Mouse (Mus musculus): ENCODE data around the gene Osbpl11. TPM values are rescaled to one million over a fixed set of nuclear protein-coding genes. Genes with fewer than 3 reads are reported as not detected.
A peak's percentile ranks its signal among the peaks of the same experiment; 100 is the strongest.

Gene Osbpl11
- polyA plus RNA-seq, 1 experiment from 2014 or later: 14.5 TPM

GRCm38 (mm10) chr16:33258530-33258929 is 73.7 kb downstream of the Osbpl11 start:
- no peaks in the 10 kb centered on the region for H3K9me3 ChIP-seq (replicated peaks; ENCODE audit: control insufficient read depth, low read length)
- H3K4me1 ChIP-seq (ENCODE audit: control insufficient read depth, insufficient read depth, low read length): peaks cover 44% of the 10 kb centered on the region
- no peaks in the 10 kb centered on the region for H3K27me3 ChIP-seq (ENCODE audit: control insufficient read depth, insufficient read depth, low read length)
- H3K27ac ChIP-seq (ENCODE audit: low read length): peak overlapping the region; percentile 14; the same call in 1 of the 2 replicates
- H3K4me2 ChIP-seq (ENCODE audit: low read depth, low read length): no peak overlapping the region
- WGBS: 38% methylated on average over 2 of the region's 2 CpGs
- ATAC-seq (replicated peaks; ENCODE audit: extremely low read depth, insufficient read depth, low FRiP score): no peak; the same call in 1 of the 2 replicates
- H3K4me3 ChIP-seq (ENCODE audit: low read length): no peak overlapping the region
- H3K9ac ChIP-seq (ENCODE audit: low read length): no peak overlapping the region
- H3K36me3 ChIP-seq (ENCODE audit: control insufficient read depth, insufficient read depth): no peaks in the 10 kb centered on the region; the same call in 1 of the 2 replicates

- Histone ChIP-seq H3K4me1 (ENCODE audit: control insufficient read depth, insufficient read depth, low read length) (peaks cover 41% of the 10 kb centered on the region), H3K4me3 (ENCODE audit: low read length) (no peak overlapping the region), H3K27me3 (ENCODE audit: control insufficient read depth, insufficient read depth, low read length) (no peaks in the 10 kb centered on the region), H3K9ac (ENCODE audit: low read length) (no peak overlapping the region), H3K4me2 (ENCODE audit: low read depth, low read length) (no peak overlapping the region), H3K36me3 (ENCODE audit: control insufficient read depth, insufficient read depth) (peaks cover 7% of the 10 kb centered on the region), H3K9me3 (replicated peaks; ENCODE audit: control insufficient read depth, low read length) (no peaks in the 10 kb centered on the region), H3K27ac (ENCODE audit: low read length) (no peak overlapping the region)
- WGBS: 79% methylated on average over 3 of the region's 3 CpGs
- ATAC-seq (replicated peaks; ENCODE audit: extremely low read depth, insufficient read depth, low FRiP score): no peak
Measured at GRCm38 (mm10) chr16:33259824-33260223, 75.0 kb downstream of the Osbpl11 start.

DNA sequence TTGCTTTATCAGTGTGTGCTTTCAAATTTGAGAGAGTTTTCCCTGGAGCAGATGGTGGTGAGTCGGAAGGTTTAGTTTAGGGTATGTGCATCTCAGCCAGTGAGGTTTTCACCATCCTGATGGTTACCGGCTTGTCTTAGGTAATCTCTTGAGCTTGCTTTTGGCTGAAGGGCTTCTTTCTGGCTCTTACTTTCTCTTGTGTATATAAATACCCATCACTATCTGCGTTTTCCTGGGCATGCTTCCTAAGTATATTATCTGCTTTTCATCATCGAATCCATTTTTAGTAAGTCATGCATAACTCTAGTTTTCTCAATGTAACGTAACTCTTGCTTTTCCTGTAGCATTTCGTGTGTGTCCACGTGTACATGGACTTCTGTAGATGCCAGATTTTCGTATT is 76.0 kb downstream of the Osbpl11 start:
- H3K4me1 ChIP-seq (ENCODE audit: control insufficient read depth, insufficient read depth, low read length): peaks cover 32% of the 10 kb centered on the region
- 31% methylated on average over 8 of the region's 8 CpGs for WGBS
- H3K27ac ChIP-seq (ENCODE audit: low read length): peak overlapping the region; percentile 74
- H3K27me3 ChIP-seq (ENCODE audit: control insufficient read depth, insufficient read depth, low read length): no peaks in the 10 kb centered on the region
- peak overlapping the region; percentile 19 for H3K4me2 ChIP-seq (ENCODE audit: low read depth, low read length)
- no peak overlapping the region for H3K9ac ChIP-seq (ENCODE audit: low read length)
- no peak for ATAC-seq (replicated peaks; ENCODE audit: extremely low read depth, insufficient read depth, low FRiP score)
- H3K36me3 ChIP-seq (ENCODE audit: control insufficient read depth, insufficient read depth): peaks cover 16% of the 10 kb centered on the region
- no peak overlapping the region for H3K4me3 ChIP-seq (ENCODE audit: low read length)
- no peaks in the 10 kb centered on the region for H3K9me3 ChIP-seq (replicated peaks; ENCODE audit: control insufficient read depth, low read length)

DNA sequence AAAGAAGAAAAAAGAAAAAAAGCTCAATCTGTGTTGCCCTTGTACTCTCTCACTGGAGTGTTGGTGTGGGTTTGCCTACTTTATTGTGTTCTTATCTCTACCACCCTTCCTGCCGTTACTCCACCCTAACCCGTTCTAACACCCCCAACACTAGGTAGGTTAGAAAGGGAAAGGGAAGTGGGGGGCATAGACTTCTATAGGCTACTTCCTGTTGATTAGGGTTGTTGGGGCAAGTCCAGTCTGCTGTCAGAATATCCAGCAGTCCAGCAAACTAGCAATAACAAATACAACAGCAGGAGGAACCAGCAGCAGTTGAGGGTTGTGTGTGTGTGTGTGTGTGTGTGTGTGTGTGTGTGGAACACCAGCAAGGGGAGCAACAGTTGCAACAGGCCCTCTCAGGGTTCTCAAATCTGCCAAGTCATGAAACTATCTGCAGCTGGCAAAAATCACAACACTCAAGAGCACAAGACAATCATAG is 76.8 kb downstream of the Osbpl11 start:
- H3K9me3 ChIP-seq (replicated peaks; ENCODE audit: control insufficient read depth, low read length): no peaks in the 10 kb centered on the region
- H3K36me3 ChIP-seq (ENCODE audit: control insufficient read depth, insufficient read depth): peaks cover 23% of the 10 kb centered on the region
- no peaks in the 10 kb centered on the region for H3K27me3 ChIP-seq (ENCODE audit: control insufficient read depth, insufficient read depth, low read length)
- no peak overlapping the region for H3K4me3 ChIP-seq (ENCODE audit: low read length)
- WGBS: 22% methylated on average over 2 of the region's 2 CpGs
- ATAC-seq (replicated peaks; ENCODE audit: extremely low read depth, insufficient read depth, low FRiP score): peak; percentile 35; the same call in 1 of the 2 replicates
- H3K4me2 ChIP-seq (ENCODE audit: low read depth, low read length): peak overlapping the region; percentile 26; the same call in 1 of the 2 replicates
- peaks cover 29% of the 10 kb centered on the region for H3K4me1 ChIP-seq (ENCODE audit: control insufficient read depth, insufficient read depth, low read length)
- no peak overlapping the region for H3K9ac ChIP-seq (ENCODE audit: low read length)
- H3K27ac ChIP-seq (ENCODE audit: low read length): peak overlapping the region; percentile 74

DNA sequence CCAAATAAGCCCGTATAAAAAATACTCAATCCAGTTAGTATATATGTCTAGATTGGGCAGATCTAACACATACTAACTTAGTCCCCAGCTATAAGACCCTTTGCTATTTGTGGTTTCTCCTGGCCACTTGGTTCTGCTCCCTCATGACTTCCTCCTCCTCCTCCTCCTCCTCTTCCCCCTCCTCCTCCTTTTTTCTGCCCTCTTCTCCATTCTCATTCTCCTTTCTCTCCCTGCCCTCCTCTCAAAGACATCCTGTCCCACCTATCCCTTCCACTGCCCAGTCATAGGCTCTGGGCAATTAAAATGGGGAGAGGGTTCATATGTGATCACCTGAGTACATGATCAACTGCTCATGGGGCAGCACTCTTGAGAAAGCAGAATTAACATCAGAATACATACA is 77.2 kb downstream of the Osbpl11 start:
- Histone ChIP-seq H3K4me1 (ENCODE audit: control insufficient read depth, insufficient read depth, low read length) (peaks cover 29% of the 10 kb centered on the region), H3K9me3 (replicated peaks; ENCODE audit: control insufficient read depth, low read length) (no peaks in the 10 kb centered on the region), H3K27ac (ENCODE audit: low read length) (peak overlapping the region; percentile 74), H3K9ac (ENCODE audit: low read length) (no peak overlapping the region), H3K36me3 (ENCODE audit: control insufficient read depth, insufficient read depth) (peaks cover 28% of the 10 kb centered on the region), H3K27me3 (ENCODE audit: control insufficient read depth, insufficient read depth, low read length) (no peaks in the 10 kb centered on the region), H3K4me2 (ENCODE audit: low read depth, low read length) (peak overlapping the region; percentile 26; the same call in 1 of the 2 replicates), H3K4me3 (ENCODE audit: low read length) (no peak overlapping the region)
- WGBS: 24% methylated on average over 1 of the region's 1 CpGs
- ATAC-seq (replicated peaks; ENCODE audit: extremely low read depth, insufficient read depth, low FRiP score): no peak

GRCm38 (mm10) chr16:33267616-33268253 is 82.9 kb downstream of the Osbpl11 start:
- H3K36me3 ChIP-seq (ENCODE audit: control insufficient read depth, insufficient read depth): peaks cover 48% of the 10 kb centered on the region
- ATAC-seq (replicated peaks; ENCODE audit: extremely low read depth, insufficient read depth, low FRiP score): no peak

DNA sequence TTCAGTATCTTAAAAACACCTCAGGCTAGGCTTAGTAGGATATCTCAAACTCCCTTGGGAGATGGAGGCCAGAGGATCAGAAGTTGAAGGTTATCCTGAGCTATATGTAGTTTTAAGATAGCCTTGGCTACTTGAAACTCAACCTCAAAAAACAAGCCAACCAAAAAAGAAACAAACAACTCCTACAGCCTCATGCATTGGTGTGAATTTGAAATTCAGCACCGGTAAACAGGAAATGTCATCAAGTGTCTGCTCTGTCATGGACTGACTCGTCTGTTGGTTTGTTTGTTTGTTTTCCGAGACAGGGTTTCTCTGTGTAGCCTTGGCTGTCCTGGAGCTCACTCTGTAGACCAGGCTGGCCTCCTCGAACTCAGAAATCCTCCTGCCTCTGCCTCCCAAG is 87.0 kb downstream of the Osbpl11 start:
- 95% methylated on average over 4 of the region's 4 CpGs for WGBS

More at GRCm38 (mm10) chr16:33267616-33268253, 82.9 kb downstream of the Osbpl11 start:
- Histone ChIP-seq H3K9me3 (replicated peaks; ENCODE audit: control insufficient read depth, low read length) (no peaks in the 10 kb centered on the region), H3K4me2 (ENCODE audit: low read depth, low read length) (no peak overlapping the region), H3K4me3 (ENCODE audit: low read length) (no peak overlapping the region), H3K27ac (ENCODE audit: low read length) (no peak overlapping the region), H3K9ac (ENCODE audit: low read length) (no peak overlapping the region), H3K4me1 (ENCODE audit: control insufficient read depth, insufficient read depth, low read length) (no peaks in the 10 kb centered on the region), H3K27me3 (ENCODE audit: control insufficient read depth, insufficient read depth, low read length) (no peaks in the 10 kb centered on the region)
- WGBS: 85% methylated on average over 9 of the region's 9 CpGs

DNA sequence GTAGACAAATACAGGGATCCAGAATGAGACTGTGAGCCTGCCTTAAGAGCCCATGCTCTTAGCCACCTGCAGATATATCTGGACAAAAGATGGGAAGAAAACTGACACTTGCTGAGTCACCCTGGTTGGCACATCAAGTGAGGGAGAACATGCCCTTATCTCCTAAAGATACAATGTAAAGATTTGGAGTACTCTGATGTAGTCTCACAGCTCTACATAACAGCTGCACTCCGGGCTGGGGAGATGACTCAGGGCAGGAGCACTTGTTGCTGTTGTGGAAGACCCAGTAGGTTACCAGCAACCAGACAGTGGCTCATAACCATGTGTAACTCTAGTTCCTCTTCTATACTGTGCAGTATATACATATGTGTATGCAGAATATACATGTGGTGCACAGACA is 98.2 kb downstream of the Osbpl11 start:
- 55% methylated on average over 1 of the region's 1 CpGs for WGBS
- Histone ChIP-seq H3K27me3 (ENCODE audit: control insufficient read depth, insufficient read depth, low read length) (no peaks in the 10 kb centered on the region), H3K27ac (ENCODE audit: low read length) (no peak overlapping the region), H3K4me3 (ENCODE audit: low read length) (no peak overlapping the region), H3K9me3 (replicated peaks; ENCODE audit: control insufficient read depth, low read length) (no peaks in the 10 kb centered on the region), H3K36me3 (ENCODE audit: control insufficient read depth, insufficient read depth) (peaks cover 25% of the 10 kb centered on the region), H3K9ac (ENCODE audit: low read length) (no peak overlapping the region), H3K4me2 (ENCODE audit: low read depth, low read length) (no peak overlapping the region), H3K4me1 (ENCODE audit: control insufficient read depth, insufficient read depth, low read length) (no peaks in the 10 kb centered on the region)
- no peak for ATAC-seq (replicated peaks; ENCODE audit: extremely low read depth, insufficient read depth, low FRiP score)

More for the DNA sequence above, 87.0 kb downstream of the Osbpl11 start:
- H3K27ac ChIP-seq (ENCODE audit: low read length): no peak overlapping the region
- H3K9me3 ChIP-seq (replicated peaks; ENCODE audit: control insufficient read depth, low read length): no peaks in the 10 kb centered on the region
- no peak overlapping the region for H3K4me2 ChIP-seq (ENCODE audit: low read depth, low read length)
- no peaks in the 10 kb centered on the region for H3K4me1 ChIP-seq (ENCODE audit: control insufficient read depth, insufficient read depth, low read length)
- H3K36me3 ChIP-seq (ENCODE audit: control insufficient read depth, insufficient read depth): peaks cover 34% of the 10 kb centered on the region
- H3K9ac ChIP-seq (ENCODE audit: low read length): no peak overlapping the region
- no peak overlapping the region for H3K4me3 ChIP-seq (ENCODE audit: low read length)
- ATAC-seq (replicated peaks; ENCODE audit: extremely low read depth, insufficient read depth, low FRiP score): no peak
- H3K27me3 ChIP-seq (ENCODE audit: control insufficient read depth, insufficient read depth, low read length): no peaks in the 10 kb centered on the region

DNA sequence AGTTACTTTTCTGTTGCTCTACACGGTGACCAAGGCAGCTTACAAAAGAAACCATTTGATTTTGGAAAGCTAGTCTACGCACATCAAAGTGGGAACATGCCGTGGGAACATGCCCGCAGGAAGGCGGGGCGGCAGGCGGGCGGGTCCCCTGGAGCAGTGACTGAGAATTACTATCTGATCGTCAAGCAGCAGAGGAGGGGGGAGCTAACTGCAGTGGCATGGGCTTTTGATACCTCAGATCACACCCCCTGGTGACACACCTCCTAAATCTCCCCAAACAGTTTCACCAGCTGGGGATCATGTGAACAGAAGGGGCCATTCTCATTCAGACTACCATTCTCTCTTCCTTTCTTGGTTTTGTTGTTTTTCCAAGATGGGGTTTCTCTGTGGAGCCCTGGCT is 103.7 kb downstream of the Osbpl11 start:
- H3K4me1 ChIP-seq (ENCODE audit: control insufficient read depth, insufficient read depth, low read length): no peaks in the 10 kb centered on the region
- no peak overlapping the region for H3K27ac ChIP-seq (ENCODE audit: low read length)
- no peak for ATAC-seq (replicated peaks; ENCODE audit: extremely low read depth, insufficient read depth, low FRiP score)
- H3K27me3 ChIP-seq (ENCODE audit: control insufficient read depth, insufficient read depth, low read length): no peaks in the 10 kb centered on the region
- WGBS: 83% methylated on average over 9 of the region's 9 CpGs
- H3K36me3 ChIP-seq (ENCODE audit: control insufficient read depth, insufficient read depth): peaks cover 58% of the 10 kb centered on the region
- no peaks in the 10 kb centered on the region for H3K9me3 ChIP-seq (replicated peaks; ENCODE audit: control insufficient read depth, low read length)
- H3K4me3 ChIP-seq (ENCODE audit: low read length): no peak overlapping the region
- H3K9ac ChIP-seq (ENCODE audit: low read length): no peak overlapping the region
- no peak overlapping the region for H3K4me2 ChIP-seq (ENCODE audit: low read depth, low read length)

Data from heart, embryonic 16.5 days (tissue).